Mouse (Mus musculus) E14TG2a.4 (cell line): ENCODE results near the gene Vmn2r98.
"Not testable (repeated sequence)": the region's sequence is repeated elsewhere in the genome, so short reads cannot be mapped to it uniquely, and the experiment has no call there.

Experiments
- H3K27me3 ChIP-seq: 2 replicates; pipeline ENCODE4 v1.6.1; 2014; ENCODE audit warnings: low read length, control low read depth; ENCODE audit not compliant: insufficient read depth
- H3K36me3 ChIP-seq: 2 replicates; pipeline ENCODE4 v1.6.1; 2014; ENCODE audit warnings: low read length, control low read depth; ENCODE audit not compliant: insufficient read depth
- H3K4me1 ChIP-seq: replicated peaks from 2 replicates; pipeline ENCODE4 v1.6.1; 2014; ENCODE audit warnings: low read depth, low read length, control low read depth
- H3K4me3 ChIP-seq: replicated peaks from 2 replicates; pipeline ENCODE4 v1.5.1; 2014; ENCODE audit warnings: mild to moderate bottlenecking, low read length
- H3K9me3 ChIP-seq: 2 replicates; pipeline ENCODE4 v1.6.1; 2014; ENCODE audit warnings: low read length, control low read depth
- CTCF ChIP-seq: conservative IDR thresholded peaks from 2 replicates; pipeline ENCODE4 v1.5.1; 2014; ENCODE audit warnings: low read length
- NANOG ChIP-seq: IDR thresholded peaks from 2 replicates; pipeline ENCODE4 v1.6.1; 2014; ENCODE audit warnings: borderline replicate concordance, low read length, mixed read lengths
- POU5F1 ChIP-seq: IDR thresholded peaks from 2 replicates; pipeline ENCODE4 v1.6.1; 2014; ENCODE audit warnings: low read length, borderline replicate concordance

Vmn2r98 gene

DNA sequence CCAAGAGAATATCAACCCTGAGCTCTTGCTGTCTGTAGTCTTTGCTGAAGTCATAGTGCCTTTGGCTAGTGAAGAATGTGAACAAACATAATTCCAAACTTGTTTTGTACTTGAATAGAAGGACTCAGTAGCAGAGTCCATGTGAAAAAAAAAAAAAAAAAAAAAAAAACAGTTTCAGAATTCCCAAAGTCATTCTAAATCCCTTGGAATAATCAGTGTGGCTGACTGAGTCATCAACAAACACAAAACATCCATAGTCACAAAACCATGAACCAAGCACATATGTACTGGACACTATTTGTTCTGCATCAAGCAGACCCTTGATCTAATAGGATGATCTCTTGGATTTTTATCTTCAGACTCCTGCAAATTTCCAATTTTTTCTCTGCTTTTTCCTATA is at the start of gene Vmn2r98:
Vmn2r98 (plus strand) TSS at position 301 of the 400 bp plus-strand sequence.
- H3K36me3 ChIP-seq, H3K4me1 ChIP-seq, H3K9me3 ChIP-seq, H3K4me3 ChIP-seq, H3K27me3 ChIP-seq: not testable (repeated sequence)

DNA sequence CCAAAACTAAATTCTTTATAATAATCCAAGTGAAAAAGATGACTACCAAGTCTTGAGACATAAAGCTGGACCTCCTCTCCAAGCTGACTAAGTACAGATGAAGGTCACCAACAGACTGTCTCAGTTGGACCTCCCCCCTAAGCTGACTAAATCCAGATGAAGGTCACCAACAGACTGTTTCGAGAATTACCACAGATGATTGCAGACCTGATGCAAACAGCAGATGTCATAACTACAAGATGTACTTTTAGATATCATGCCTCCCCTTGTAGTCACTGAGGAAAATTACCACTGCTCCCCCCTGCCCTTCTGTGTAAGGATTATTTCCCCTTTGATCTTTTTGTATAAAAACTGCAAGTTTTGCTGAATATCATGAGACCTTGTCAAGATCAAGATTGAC is 21.8 kb upstream of the Vmn2r98 start:
- H3K36me3 ChIP-seq, H3K4me1 ChIP-seq, H3K4me3 ChIP-seq, H3K27me3 ChIP-seq: not testable (repeated sequence)
- peaks cover 74% of the 10 kb centered on the region for H3K9me3 ChIP-seq

DNA sequence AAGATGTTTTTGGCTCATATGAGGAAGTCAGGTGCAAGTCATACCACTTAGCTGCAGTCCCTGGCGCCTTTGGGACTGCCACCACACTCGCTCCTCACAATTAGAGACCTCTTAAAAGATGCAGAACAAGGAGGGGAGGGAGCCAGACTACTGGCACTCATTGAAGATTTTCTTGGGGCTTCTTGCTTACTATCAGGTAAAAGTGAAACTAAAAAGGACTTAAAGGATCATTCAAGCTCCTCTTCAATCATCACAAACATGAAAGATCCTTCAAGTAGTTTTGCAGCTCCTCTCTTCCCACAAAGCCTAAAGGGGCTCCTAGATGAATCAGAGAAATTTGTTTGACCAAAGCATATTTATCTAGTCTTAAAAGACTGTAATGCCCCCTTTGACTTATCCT is 21.3 kb upstream of the Vmn2r98 start:
- Histone ChIP-seq H3K4me3 (no peak overlapping the region), H3K36me3 (no peaks in the 10 kb centered on the region), H3K9me3 (peaks cover 74% of the 10 kb centered on the region), H3K4me1 (no peaks in the 10 kb centered on the region), H3K27me3 (no peaks in the 10 kb centered on the region)
- TF ChIP-seq NANOG (no peak), CTCF (no peak), POU5F1 (no peak)

DNA sequence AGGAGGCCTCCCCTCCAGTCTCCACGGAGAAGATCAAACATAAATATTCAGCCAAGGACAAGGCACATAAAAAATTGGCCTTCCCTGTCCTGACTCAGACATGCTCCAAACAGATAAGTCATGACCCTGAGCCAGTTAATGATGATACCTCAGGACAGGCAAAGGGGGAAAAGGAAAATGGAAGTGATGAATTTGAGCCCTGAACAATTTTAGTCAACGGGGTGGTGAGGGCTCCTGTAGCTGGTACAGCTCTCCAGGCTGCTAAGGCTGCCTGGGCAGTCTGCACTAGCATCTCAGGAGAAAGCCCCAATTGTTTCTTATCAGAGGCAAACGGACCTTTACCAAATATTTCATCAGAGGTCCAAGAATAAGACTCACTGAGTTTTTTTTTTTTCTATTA is 20.5 kb upstream of the Vmn2r98 start:
- Histone ChIP-seq H3K4me1 (no peaks in the 10 kb centered on the region), H3K9me3 (peaks cover 74% of the 10 kb centered on the region), H3K36me3 (no peaks in the 10 kb centered on the region), H3K4me3 (no peak overlapping the region), H3K27me3 (no peaks in the 10 kb centered on the region)
- TF ChIP-seq CTCF (no peak), POU5F1 (no peak), NANOG (no peak)
